Mouse (Mus musculus) urinary bladder, adult 2 months (tissue): ENCODE results near the gene Ttll9. TPM values are rescaled to one million over a fixed set of nuclear protein-coding genes. Genes with fewer than 3 reads are reported as not detected.

Experiments used
- DNase-seq: peaks from one replicate; pipeline ENCODE4 v3.0.0; 2022; ENCODE audit warnings: low spot score
- polyA plus RNA-seq: library from polyadenylated mRNA; depleted of rRNA; stranded (reverse); fragments of >200 nt; gene quantifications from 2 replicates; pipeline ENCODE4 v1.2.3, GENCODE M21; 2012

Gene Ttll9
- polyA plus RNA-seq, 1 experiment = 0.04 TPM

GRCm38 (mm10) chr2:152941776-152942175 lies 20.5 kb upstream of the Ttll9 start:
- DNase-seq = no peak

DNA sequence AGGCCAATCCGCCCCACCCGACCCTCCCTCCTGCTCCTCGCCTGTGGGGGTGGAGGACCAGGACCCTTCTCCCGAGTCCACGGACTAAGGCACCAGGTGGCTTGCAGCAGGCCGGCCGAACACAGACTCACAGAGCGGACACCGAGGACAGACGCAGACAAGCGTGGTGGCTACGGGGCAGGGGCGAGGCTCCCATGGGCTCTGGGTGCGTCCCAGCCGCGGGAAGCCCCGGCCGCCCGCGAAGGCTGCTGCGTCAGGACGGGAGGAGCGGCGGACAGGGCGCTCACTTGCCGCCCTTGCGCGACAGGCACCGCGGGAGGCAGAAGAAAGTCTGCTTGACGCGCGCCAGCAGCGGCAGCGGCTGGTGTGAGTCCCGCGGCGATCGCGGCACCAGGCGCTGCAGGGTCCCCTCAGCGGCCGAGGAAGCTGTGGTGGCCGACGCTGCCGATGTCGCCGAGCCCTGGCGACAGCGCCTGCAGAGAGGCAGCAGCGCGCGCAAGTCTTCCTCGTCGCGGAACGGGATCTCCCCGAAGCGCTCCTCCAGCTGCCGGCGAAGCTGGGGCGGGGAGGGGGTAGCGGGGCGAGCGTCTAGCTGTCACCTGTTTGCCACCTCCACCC lies 19.3 kb upstream of the Ttll9 start:
- DNase-seq = no peak

GRCm38 (mm10) chr2:152943568-152943967 lies 18.7 kb upstream of the Ttll9 start:
- DNase-seq = no peak

- no peak for DNase-seq
Observed at GRCm38 (mm10) chr2:152944013-152944412, 18.3 kb upstream of the Ttll9 start.

- no peak for DNase-seq
Observed at GRCm38 (mm10) chr2:152947098-152947497, 15.2 kb upstream of the Ttll9 start.

GRCm38 (mm10) chr2:152948438-152949020 lies 13.8 kb upstream of the Ttll9 start:
- DNase-seq = no peak

DNA sequence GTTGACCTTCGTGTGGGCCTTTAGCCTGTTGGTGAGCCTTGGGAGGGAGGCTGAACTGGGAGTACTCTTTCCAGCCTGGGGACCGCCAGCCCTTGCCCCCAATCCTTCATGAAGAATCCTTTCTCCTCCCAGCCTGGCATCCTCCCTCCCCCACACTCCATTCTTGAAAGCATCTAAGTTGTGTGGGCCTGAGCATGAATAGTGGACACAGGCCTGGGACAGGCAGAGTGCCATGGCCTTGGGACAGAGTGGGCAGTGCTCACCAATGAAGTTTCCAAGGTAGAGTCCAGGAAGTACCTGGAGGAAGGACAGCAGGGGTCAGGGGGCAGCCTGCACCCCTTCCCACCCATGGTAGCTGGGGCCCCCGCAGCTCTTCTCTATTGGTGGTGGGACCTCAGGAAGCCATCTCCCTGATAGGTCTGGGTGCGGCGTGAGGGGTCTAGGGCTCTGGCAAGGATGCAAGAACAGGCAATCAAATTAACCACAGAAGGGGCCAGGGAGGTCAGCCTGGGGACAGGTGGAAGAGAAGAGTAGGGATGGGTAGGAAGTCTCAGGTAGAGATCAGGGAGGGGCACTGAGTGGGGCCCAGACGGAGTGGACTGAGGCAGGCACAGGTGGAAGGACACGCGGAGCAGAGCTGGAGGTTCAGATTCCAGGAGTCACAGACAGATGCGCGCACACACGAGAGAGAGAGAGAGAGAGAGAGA lies 11.8 kb upstream of the Ttll9 start:
- no peak for DNase-seq

- DNase-seq = no peak
Observed at GRCm38 (mm10) chr2:152951065-152951849, 11.0 kb upstream of the Ttll9 start, which contains the start of gene Dusp15. Gene Dusp15, minus strand, starts transcription at chr2:152951698.

- DNase-seq = no peak
Observed at GRCm38 (mm10) chr2:152951850-152952720, 10.2 kb upstream of the Ttll9 start.

- no peak for DNase-seq
Observed at GRCm38 (mm10) chr2:152958116-152958515, 4.2 kb upstream of the Ttll9 start.

- DNase-seq = no peak
Observed at GRCm38 (mm10) chr2:152965555-152965954, 3.3 kb downstream of the Ttll9 start.

DNA sequence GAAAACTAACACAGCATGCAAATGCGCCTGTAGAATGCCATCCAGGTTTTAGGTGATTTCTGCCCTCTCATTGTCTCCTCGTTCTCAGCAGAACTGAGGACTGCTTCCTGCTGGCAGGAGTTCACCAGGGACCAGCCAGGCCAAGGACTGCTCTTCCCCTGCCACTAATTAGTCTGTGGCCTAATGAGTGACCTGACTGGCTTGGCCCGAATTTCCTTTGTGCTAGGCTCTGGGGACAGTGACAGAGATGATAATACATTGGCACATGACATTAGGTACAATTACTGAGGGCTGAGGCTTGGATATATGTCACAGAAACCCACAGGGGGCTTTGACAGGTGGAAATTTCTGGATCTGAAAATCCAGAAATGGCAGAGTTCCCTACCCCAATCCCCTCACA lies 14.7 kb downstream of the Ttll9 start:
- no peak for DNase-seq

DNA sequence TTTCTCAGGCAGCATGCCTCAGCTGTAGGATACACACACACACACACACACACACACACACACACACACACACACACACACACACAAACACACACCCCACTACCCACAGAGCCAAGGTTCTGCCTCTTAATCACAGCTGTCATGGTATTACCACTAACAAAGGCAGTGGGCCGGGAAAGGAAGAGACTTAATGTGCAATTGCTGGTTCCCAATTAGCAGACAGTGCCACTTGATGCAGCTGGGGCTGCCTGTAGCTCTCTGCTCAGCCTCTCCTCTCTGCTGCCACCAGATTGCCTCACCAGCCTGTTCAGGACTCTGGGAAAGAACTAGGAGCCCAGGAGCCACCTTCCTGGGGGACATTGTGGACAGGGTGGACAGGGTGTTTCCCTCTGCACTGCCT lies 23.3 kb downstream of the Ttll9 start:
- DNase-seq = no peak

DNA sequence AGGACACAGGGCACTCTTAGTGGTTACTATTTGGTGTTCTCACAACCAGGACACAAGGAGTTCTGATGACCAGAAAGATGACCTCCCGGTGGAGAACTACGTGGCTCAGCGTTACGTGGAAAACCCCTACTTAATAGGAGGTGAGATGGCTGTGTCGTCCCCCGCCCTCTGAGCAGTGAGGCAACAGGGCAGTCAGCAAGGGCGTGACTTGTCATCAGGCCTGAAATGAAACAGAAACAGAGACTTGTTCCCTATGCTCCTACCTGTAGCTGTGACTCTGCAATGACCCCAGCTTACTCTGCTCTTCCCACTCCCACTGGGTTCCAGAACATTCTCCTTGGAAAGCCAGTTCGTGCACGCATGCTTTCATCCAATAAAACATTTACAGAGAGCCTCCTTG lies 29.2 kb downstream of the Ttll9 start:
- DNase-seq = no peak

DNA sequence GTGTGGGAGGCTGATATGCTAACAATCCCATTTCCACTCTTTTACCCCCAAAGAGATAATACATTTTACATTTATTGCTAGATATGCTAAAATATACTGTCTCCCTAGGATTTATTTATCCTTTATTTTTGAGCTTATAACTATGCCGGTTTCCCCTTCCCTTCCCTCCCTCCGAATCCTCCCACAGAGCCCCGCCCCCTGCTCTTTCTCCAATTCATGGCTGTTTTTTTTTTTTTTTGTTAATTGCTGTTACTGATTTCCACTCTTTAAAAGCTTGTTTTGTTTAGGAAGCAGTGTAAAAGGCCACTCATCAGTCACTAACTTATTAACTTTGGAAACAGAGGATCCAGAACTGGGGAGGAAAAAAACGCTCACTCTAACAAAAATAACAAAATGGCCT lies 34.8 kb downstream of the Ttll9 start:
- no peak for DNase-seq

DNA sequence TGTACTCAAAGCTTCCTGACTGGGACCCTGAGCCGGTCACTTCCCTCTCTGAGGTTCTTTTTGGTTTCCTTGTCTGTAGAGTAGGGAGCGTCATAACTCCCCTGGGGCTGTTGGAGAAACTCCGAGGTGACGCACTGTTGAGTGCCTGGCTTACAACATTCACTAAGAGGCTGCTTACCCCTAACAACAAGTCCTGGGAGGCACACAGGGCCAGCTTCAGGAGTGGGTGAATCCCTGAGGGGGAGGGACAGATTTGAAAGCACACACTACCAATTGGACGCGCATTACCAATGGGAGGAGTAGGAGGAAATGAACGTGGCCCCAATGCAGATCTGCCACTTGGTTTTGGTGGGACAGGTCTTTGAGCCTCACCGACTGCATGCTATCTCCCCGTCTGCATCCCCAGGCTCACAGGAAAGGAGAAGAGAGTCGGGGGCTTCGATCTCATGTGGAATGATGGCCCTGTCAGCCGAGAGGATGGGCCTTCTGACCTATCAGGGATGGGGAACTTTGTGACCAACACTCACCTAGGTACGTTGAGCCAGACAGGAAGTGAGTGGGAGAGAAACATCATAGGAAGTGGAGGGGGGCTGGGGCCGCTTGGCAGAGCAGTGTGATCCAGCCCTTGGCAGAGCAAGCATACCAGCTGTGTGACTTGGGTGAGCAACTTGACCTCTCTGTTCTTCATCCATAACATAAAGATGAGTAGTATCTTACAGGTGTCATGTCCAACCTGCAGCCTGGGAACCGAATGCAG lies 40.4 kb downstream of the Ttll9 start:
- no peak for DNase-seq

DNA sequence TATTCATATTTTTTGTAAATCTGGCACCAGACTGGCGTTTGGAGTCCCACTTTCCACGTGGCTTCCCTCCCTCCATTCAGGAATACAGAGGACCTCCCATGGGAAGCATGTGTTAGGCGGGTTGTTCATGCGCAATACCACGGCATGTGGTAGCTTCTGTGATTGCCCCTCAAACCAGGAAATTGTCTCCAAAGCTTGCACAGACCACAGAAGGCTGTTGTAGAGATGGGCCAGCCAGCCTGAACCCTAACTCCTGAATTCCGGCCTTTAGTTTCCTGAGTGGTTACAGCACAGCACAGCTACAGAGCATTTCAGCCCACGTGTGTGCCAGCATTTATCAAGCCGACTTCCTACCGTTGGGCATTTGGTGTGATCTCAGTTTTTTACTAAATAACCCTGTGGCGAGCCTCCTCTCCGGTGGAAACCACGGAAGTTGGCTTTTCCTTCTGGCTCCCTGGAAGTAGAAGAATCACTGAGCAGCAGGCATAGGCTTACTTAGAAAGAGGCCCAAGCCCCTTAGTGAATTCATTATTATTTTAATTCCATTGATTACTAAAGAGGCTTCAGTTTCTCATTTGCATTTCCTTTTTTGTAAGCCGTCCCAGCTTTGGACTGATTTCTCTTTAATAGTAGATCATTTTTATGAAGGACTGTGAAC lies 41.5 kb downstream of the Ttll9 start:
- no peak for DNase-seq

- DNase-seq = no peak
Observed at GRCm38 (mm10) chr2:153005981-153006380, 43.7 kb downstream of the Ttll9 start.

GRCm38 (mm10) chr2:153009192-153009973 lies 47.1 kb downstream of the Ttll9 start:
- DNase-seq = no peak
